Mouse (Mus musculus) left cerebral cortex, adult 2 months (tissue): Measurements from ENCODE around the gene Atat1. TPM values are rescaled to one million over a fixed set of nuclear protein-coding genes. Genes with fewer than 3 reads are reported as not detected.

ENCODE experiments used
- DNase-seq, 2 experiments: peaks; one replicate each; pipeline ENCODE4 v3.0.0; 2021 to 2022; ENCODE audit warnings: low spot score in 2 of 2, mixed read lengths in 1 of 2; ENCODE audit errors: extremely low spot score in 1 of 2
- H3K27ac ChIP-seq: fragments of 200-600 bp; 2 replicates; pipeline ENCODE4 v1.8.1; 2022
- H3K4me3 ChIP-seq: fragments of 200-600 bp; 2 replicates; pipeline ENCODE4 v1.8.1; 2022
- CTCF ChIP-seq: fragments of 200-600 bp; IDR thresholded peaks from 2 replicates; pipeline ENCODE4 v1.8.1; 2022; ENCODE audit warnings: antibody characterized with exemption, mild to moderate bottlenecking, moderate library complexity
- intact Hi-C: fragments of 180-260 bp; cut with DNase I; formaldehyde crosslinking; loops from one replicate; pipeline ENCODE4 v1.15.1; 2025
- total RNA-seq, 2 experiments: library from RNA; stranded (reverse); gene quantifications; 2 replicates each; pipeline ENCODE4 v1.2.3; 2021

The Atat1 gene
- total RNA-seq, 2 experiments from 2014 or later = 51.8 to 63.6 TPM

GRCm38 (mm10) chr17:35927471-35927870, 17.6 kb upstream of the Atat1 start:
- H3K27ac ChIP-seq = no peak overlapping the region
- no peak overlapping the region for H3K4me3 ChIP-seq
- intact Hi-C loops = loop anchor here (5.0 kb wide), 1 partner anchor 40 kb away; the partner anchor contains the start of gene Abcf1
- no peak for DNase-seq
- TF ChIP-seq CTCF = no peak

GRCm38 (mm10) chr17:35923281-35923680, 13.4 kb upstream of the Atat1 start:
- intact Hi-C loops = no loop called here

GRCm38 (mm10) chr17:35922566-35922965, 12.7 kb upstream of the Atat1 start:
- no peak for DNase-seq
- TF ChIP-seq CTCF = no peak
- intact Hi-C loops = no loop called here
- Histone ChIP-seq H3K4me3 (no peak overlapping the region), H3K27ac (no peak overlapping the region)

More at GRCm38 (mm10) chr17:35923281-35923680, 13.4 kb upstream of the Atat1 start:
- no peak for TF ChIP-seq CTCF
- DNase-seq = no peak
- Histone ChIP-seq H3K4me3 (no peak overlapping the region), H3K27ac (no peak overlapping the region)

- no peak for TF ChIP-seq CTCF
- no peak for DNase-seq
These were observed 11.8 kb upstream of the Atat1 start for GRCm38 (mm10) chr17:35921710-35922109.

GRCm38 (mm10) chr17:35920862-35921562, 11.1 kb upstream of the Atat1 start:
- TF ChIP-seq CTCF = peak; percentile 75
- H3K27ac ChIP-seq = peak overlapping the region; percentile 51
- no peak overlapping the region for H3K4me3 ChIP-seq
- no peak for DNase-seq
- intact Hi-C loops = no loop called here

More at GRCm38 (mm10) chr17:35921710-35922109, 11.8 kb upstream of the Atat1 start:
- Histone ChIP-seq H3K4me3 (no peak overlapping the region), H3K27ac (no peak overlapping the region)
- intact Hi-C loops = no loop called here

GRCm38 (mm10) chr17:35920384-35920783, 10.5 kb upstream of the Atat1 start:
- DNase-seq = no peak
- intact Hi-C loops = no loop called here
- Histone ChIP-seq H3K4me3 (peak overlapping the region; percentile 47; the same call in 1 of the 2 replicates), H3K27ac (peak overlapping the region; percentile 100; the same call in 1 of the 2 replicates)
- TF ChIP-seq CTCF = no peak

- intact Hi-C loops = loop anchor here (5.0 kb wide), 1 partner anchor 83 kb away; the partner anchor contains the start of gene Tubb5
- no peak for TF ChIP-seq CTCF
- DNase-seq = no peak
- H3K27ac ChIP-seq = peak overlapping the region; percentile 100
- H3K4me3 ChIP-seq = peak overlapping the region; percentile 47
These were observed 10.0 kb upstream of the Atat1 start for GRCm38 (mm10) chr17:35919864-35920301.

- Histone ChIP-seq H3K27ac (peak overlapping the region; percentile 100), H3K4me3 (peak overlapping the region; percentile 75)
- no peak for TF ChIP-seq CTCF
- intact Hi-C loops = loop anchor here (5.0 kb wide), 1 partner anchor 82 kb away; the partner anchor contains the start of gene Tubb5
- peak; percentile 86 to 91 for DNase-seq
These were observed 9.3 kb upstream of the Atat1 start for GRCm38 (mm10) chr17:35919060-35919715.

GRCm38 (mm10) chr17:35918276-35919059, 8.6 kb upstream of the Atat1 start:
- DNase-seq = no peak
- intact Hi-C loops = loop anchor here (5.0 kb wide), 1 partner anchor 81 kb away; the partner anchor contains the start of gene Tubb5

GRCm38 (mm10) chr17:35917463-35918251, 7.8 kb upstream of the Atat1 start:
- DNase-seq = no peak
- intact Hi-C loops = loop anchor here (5.0 kb wide), 1 partner anchor 80 kb away; the partner anchor contains the start of gene Tubb5
- no peak for TF ChIP-seq CTCF
- Histone ChIP-seq H3K4me3 (peak overlapping the region; percentile 75), H3K27ac (peak overlapping the region; percentile 100)

More at GRCm38 (mm10) chr17:35918276-35919059, 8.6 kb upstream of the Atat1 start:
- peak overlapping the region; percentile 100 for H3K27ac ChIP-seq
- peak overlapping the region; percentile 75 for H3K4me3 ChIP-seq
- no peak for TF ChIP-seq CTCF

- no peak for DNase-seq
- intact Hi-C loops = loop anchor here (5.0 kb wide), 1 partner anchor 80 kb away; the partner anchor contains the start of gene Tubb5
- peak overlapping the region; percentile 75 for H3K4me3 ChIP-seq
- TF ChIP-seq CTCF = no peak
- peak overlapping the region; percentile 100 for H3K27ac ChIP-seq
These were observed 7.2 kb upstream of the Atat1 start for GRCm38 (mm10) chr17:35917143-35917462.
